Mouse (Mus musculus) naive thymus-derived CD4-positive, alpha-beta T cell, adult 2 months (primary cell): Measurements from ENCODE around the gene Calm3.

ENCODE experiments used
- DNase-seq: peaks from one replicate; pipeline ENCODE4 v3.0.0-alpha.2; 2011; ENCODE audit warnings: low read depth

Gene Calm3

DNA sequence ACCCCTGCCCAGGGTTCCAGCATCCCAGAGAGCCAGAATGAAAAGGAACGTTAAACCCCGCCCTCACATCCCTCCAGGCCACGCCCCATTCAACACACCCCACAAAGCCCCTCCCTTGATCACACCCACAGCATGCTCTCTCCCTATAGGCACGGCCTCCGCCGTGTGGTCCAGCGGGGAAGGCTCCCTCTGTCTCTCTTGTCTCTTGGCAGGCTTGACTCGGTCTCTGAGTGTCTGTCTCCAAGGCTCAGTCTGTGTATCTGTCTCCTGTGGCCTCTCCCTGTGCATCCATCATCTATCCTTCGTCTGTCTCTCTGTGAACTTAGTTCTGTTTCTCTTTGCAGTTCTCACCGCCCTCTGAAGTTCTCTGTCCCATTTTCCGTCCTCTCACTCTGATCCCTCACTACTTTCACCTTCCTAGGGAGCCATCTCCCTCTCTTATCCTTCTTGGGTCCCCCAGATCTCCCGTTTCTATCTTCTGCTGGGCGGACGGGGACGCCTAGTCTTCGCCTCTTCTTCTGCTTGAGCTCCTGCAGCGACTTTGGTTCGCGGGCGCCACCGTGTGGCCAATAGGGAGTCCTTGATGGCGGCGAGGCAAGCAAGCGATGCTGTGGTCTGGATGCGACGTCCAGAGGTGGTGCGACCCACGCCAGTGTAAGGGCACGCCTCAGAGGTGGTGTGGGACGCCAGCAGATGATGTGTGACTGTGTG lies 32.1 kb downstream of the Calm3 start, which contains the start of gene Gng8:
Gene Gng8, plus strand, starts transcription at position 146 of the 711 bp plus-strand sequence.
- peak; percentile 93 for DNase-seq

DNA sequence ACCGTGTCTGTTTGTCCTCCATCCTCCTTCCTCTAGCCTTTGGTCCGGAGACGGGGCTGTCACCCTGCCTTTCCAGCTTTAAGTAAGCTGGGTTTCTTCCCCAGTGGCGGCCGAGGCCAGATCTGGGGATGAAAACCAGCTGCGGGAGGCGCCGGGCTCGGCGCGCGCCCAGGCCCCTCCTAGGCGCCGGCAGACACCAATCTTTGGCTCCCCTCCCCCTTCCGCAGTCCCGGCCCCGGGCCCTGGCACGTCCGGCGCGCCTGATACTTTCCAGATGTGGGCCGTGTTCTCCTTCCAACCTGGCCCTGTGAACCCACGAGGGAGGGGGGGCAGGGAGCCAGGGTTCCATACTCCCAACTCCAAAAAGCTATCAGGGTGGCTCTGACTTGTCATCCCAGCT lies 33.0 kb downstream of the Calm3 start:
- DNase-seq, result no peak

DNA sequence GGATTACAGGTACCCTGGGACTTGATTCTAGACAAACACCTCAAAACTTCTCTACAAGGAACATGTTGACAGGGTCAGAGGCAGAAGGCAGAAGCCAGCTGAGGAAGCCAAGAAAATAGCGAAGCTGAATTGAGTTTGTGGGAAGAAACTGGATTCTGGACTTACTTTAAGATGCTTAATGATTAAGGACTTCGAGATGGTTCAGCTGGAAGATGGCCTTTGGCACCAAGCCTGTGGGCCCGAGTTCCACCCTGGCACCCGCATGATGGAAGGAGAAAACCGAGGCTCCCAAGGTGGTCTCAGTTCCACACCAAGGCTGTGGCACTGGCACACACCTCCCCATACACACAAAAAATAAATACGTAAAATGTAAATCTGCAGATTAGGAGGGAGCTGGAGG lies 33.4 kb downstream of the Calm3 start:
- DNase-seq, result no peak

DNA sequence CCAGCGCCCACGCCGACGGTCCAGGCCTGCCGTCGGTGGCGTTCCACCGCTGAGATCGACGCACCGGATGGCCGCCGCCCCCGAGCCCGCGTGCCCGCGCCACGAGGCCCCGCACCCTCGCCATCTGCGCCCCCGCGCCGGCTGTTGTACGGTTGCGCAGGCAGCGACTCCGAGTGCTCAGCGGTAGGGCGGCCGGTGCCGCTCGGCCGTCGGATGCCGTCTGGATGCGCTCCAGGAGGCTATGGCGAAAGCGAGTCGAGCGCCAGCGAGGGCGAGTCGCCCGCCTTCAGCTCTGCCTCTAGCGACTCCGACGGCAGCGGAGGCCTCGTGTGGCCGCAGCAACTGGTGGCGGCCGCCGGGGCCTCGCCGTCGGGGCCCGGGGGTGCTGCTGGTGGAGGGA lies 38.0 kb downstream of the Calm3 start:
- DNase-seq, result no peak

DNA sequence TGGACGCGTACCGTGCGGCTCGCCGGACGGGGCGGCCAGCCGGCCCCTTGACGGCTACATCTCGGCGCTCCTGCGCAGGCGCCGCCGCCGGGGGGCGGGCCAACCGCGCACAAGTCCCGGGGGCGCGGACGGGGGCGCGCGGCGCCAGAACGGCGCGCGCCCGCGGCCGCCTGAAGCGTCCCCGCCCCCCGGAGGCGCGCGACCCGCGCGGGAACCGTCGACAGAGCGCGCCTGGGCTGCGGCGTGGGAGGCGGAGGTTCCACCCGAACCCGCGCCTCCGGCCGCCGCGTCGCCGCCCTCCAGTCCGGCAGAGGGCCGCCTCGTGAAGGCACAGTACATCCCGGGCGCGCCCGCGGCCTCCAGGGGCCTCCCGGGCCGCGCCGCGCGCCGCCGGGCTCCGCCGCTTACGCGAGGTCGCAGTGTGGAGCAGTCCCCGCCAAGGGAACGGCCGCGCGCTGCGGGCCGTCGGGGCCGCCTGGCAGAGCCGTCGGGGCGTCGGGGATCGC lies 38.6 kb downstream of the Calm3 start:
- no peak for DNase-seq

DNA sequence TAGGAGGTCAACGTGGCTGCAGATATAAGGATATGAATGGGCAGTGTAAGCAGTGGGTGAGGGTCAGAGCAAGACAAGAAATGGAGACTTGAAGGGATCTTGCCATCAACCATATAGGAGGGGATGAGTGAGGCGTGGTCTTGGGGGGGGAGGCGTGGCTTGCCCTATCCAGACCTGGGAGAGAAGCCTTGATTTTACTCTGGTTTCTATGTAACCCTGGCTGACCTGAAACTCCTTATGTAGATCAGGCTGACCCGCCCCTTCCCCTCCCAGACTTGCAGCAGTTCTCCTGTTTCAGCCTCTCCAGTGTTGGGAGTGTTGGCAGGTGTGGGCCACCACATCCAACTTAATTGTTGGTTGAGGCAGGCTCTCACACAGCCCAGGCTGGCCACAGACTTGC lies 39.6 kb downstream of the Calm3 start:
- no peak for DNase-seq

DNA sequence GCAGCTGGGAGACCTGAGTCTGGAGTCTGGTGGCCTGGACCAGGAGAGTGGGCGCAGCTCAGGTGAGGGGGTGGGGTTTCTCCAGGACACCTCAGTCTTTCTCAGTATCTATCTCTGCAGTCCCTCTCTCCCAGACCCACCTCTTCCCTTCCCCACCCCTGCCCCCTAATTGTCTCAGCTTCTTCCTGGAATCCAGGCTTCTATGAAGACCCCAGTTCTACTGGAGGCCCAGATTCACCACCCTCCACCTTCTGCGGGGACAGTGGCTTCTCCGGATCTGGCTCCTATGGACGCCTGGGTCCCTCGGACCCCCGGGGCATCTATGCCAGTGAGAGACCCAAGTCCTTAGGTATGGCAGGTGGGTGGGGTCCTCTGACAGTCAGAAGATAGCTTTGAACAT lies 40.8 kb downstream of the Calm3 start:
- DNase-seq, result no peak

DNA sequence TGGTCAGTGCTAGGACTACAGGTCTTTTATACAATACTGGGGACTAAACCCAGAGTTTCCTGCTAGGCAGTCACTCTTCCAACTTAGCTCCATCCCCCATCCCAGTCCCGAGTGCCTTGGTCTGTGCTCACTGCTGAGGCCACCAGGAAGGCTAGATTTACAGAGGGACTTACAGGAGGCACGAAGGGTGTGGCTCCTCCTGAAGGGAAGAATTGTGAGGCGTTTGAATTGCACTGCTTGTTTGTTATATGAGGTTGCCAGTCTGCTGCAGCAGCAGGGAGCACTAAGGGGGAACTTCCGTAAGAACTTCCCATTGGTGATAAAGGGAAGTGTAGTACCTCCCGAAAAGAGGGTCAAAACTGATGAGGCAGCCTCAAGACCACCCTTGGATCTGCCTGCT lies 43.3 kb downstream of the Calm3 start:
- no peak for DNase-seq

DNA sequence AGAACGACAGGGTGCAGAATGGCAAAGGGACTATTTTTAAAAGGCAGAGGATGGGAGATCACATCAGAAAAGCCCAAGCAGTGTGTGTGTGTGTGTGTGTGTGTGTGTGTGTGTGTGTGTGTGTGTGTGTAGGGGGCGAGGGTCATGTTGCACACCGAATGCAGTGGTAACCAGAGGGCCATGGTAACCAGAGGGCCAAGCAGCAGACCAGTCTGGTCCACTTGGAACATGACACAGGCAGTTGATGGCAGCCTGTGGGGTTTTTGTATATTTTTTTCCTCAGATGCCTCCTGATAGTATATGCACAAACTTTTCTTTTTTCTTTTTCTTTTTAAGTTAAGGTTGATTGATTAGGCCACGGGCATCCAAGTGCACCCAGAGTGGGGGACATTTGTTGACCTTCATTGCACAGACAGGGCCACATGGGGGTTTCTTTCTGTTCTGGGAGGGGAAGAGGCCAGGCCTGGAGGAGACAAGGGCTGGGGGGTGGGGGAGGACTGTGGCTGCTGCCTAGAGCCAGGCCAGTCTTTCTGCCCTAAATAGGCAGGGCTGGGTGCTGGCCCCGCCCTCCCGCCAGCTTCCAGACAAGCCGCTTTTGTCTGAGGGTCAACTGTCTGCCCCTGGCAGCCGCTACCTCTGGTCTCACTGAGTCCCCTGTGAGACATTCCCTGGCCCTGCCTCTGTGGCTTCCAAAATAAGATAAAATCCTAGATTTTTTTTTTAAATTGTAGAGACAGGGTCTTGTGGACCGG lies 43.9 kb downstream of the Calm3 start:
- no peak for DNase-seq

DNA sequence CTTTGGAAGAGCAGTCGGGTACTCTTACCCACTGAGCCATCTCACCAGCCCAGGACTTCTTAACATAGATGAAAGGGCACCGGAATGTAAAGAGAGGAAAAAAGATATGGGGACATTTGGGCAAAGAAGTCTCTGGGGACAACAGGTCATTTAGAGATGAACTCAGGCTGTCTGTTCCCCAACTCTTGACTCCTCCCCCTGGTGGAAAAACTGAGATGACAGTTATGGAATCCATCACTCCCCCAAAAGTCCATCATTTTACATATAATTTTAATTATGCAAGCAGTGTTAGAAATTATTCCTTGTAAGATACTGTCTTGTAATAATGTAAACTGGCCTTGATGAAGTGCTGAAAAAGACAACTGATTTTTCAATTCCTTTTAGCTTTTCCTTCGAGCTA lies 46.2 kb downstream of the Calm3 start:
- no peak for DNase-seq

DNA sequence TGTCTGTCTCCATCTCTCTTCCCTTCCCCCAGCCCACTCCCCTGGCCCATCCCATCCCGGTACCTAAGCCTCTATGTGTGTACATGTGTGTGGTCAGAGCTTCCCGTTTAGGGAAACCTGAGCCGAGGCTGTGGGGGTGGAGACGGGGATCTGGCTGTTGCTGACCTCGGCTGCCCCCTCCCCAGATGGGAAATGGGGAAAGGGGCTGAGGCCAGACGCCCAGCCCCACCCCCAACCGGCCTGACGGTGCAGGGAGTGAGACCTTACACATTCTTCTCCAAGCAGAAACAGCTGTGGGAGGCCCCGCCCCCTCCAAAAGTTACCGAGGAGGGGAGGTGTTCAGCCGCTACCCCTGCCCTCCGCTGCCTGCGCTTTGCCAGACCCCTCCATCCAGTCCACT lies 47.3 kb downstream of the Calm3 start:
- DNase-seq, result no peak

DNA sequence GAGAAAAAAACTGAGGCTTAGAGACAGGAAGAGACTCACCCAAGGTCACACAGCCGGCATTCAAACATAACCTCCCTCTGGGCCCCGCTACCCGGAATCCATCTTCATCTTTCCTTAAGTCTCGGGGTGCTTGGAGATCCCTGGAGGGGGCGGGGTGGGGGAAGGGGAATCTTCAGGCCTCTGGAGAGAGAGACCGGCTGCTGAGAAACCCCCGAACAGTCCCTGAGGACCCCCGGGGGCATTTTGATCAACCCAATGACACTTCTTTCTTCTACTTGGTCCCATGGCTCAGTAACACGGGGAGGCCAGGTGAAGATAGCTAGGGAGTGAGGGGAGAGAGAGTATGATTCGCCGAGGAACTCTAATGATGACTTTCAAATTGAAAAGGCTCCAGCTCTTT lies 47.9 kb downstream of the Calm3 start:
- no peak for DNase-seq

DNA sequence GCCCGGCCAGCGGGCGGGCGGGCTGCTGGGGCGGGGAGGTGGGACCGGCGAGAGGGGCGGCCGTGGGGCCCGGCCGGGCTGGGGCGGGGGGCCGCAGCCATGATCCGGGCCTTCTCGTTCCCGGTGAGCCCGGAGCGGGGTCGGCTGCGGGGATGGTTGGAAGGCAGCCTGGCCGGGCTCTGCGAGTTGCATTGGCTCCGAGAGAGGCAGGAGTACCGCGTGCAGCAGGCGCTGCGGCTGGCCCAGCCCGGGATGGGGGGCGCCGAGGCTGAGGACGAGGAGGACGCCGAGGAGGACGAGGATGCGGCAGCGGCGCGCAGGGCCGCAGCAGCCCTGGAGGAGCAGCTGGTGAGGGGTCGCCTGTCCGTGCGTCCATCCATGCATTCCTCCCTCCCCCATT lies 48.6 kb downstream of the Calm3 start:
- no peak for DNase-seq

DNA sequence AGATGAGACGGTGACA lies 48.8 kb downstream of the Calm3 start, which contains the start of gene Dact3:
Gene Dact3, plus strand, starts transcription at position 8 of the 16 bp plus-strand sequence.
- DNase-seq, result no peak

DNA sequence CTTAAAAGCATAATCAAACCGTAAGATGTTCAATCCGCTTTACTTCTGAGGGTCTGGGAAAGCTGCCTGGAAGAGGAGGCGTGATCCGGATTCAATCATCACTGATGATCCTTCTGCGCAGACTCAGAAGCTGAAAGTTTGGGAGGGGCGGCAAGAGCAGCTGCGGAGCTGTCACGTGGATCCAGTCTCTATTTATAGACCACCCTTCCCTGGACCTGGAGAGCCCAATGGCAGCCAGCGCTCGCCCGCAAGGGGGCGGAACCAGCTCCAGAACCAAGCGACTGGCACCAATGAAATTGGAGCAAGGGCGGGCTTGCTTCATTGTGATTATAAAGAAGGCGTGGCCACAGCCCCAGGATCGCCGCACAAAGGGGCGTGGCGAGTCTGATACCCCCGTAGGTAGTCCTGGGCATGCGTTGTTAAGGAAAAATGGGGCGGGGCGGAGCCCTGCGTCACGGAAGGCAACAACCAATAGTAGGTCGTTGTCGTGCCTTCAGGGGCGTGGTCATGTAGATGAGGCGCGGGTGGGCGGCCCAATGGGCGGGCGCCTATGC lies 49.1 kb downstream of the Calm3 start:
- DNase-seq, result peak; percentile 97

DNA sequence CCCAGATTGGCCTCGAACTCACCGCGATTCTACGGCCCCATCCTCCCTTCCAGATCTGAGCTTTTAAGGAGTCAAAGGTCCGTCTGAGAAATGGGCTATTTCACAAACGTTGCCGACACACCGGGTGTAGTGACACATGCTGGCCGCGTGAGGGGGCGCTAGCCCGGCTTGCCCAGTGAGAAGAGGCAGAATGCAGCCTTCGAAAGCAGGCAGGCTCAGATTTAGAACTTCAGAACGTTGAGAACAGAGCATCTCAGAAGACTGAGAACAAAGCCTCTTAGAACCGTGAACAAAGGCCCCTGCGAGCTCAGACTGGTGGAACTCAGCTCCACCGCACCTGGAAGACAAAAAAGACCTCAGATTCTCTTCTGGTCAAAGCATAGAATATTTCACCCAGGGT lies 49.7 kb downstream of the Calm3 start:
- peak; percentile 91 for DNase-seq

DNA sequence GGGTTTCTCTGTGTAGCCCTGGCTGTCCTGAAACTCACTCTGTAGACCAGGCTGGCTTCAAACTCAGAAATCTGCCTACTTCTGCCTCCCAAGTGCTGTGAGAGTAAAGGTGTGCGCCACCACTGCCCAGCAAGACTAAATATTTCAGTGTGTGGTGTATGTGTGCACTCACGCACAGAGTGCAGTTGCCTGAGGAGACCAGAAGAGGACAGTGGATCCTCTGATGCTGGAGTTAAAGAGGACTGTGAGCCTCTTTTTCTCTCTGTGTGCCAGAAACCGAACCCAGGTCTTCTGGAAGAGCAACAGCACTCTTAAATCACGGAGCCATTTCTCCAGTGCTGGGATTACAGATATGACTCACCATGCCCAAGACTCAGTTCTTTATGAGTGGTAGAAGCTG lies 50.5 kb downstream of the Calm3 start:
- DNase-seq, result no peak

DNA sequence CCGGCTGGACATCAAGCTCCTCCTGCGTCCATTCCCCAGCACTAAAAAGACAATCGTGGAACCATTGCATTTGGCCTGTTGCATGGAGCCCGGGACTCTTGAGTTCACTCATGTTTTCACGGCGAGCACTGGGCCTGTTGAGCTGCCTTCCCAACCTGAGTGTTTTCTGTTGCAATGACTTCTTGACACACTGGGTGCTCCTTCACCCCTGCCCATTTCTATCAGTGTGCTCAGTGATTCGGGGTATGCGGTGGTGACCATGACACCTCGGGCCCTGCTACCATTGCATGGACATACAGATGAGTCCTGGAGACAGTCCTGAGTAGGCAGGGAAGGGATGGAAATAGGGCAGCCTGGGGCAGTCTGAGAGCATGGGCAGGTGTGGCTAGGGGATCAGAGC lies 51.4 kb downstream of the Calm3 start:
- DNase-seq, result no peak

DNA sequence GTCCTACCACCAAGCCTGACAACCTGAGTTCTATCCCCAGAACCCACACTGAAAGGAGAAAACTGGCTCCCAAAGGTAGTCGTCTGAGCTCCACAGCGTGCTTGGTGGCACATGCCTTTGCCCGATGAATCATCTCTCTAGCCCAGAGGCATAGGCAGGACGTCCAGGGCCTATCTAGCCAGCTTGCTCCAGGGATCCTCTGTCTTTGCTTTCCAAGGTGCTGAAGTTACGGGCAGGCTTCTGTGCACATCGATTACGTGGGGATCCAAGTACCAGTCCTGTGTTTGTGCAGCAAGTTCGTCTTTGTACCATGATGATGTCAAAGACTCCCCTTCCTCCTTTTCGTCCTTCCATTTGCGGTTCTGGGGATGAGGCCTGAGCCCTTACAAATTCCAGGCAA lies 52.3 kb downstream of the Calm3 start:
- no peak for DNase-seq

DNA sequence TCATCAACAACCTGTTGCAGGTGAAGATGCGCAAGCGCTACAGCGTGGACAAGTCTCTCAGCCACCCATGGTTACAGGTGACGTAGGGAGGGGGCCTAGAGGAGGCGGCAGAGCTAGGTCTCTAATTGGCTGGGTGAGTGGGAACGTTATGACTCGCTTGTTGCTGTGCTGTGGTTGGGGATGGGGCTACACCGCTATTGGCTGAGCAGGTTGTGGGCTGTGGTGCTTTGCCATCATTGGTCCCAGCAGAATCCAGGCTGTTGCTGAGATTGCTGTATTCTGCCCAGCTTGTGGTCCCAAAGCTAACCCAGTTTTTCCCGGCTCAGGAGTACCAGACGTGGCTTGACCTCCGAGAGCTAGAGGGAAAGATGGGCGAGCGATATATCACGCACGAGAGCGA lies 54.4 kb downstream of the Calm3 start:
- no peak for DNase-seq

DNA sequence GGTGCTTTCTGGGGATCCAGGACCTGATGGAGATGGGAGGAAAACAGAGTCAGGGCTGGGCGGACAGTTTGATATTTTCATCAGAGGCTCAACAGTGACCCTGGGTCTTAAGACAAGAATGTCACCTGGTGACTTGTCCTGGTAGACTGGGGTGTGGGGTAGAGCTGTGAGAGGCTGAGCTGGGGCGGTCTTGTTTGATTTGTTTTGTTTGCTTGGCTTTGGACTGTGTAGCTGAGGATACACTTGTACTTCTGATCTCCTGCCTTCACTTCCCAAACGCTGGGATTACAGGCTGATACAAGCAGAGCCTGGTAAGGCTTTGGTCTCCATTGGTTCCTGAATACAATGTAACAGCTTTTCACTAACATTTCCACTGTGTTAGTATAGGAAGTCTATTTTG lies 56.4 kb downstream of the Calm3 start:
- DNase-seq, result no peak
